Mouse (Mus musculus) inflammation-experienced regulatory T-cells, adult 16 weeks (primary cell): ENCODE results near the gene Olfr1243. TPM values are rescaled to one million over a fixed set of nuclear protein-coding genes. Genes with fewer than 3 reads are reported as not detected.

Source experiments
- polyA plus RNA-seq: library from polyadenylated mRNA; unstranded; fragments of 100-300 nt; shearing (Covaris generic); gene quantifications from one replicate; pipeline ENCODE4 v1.2.1, GENCODE M21; 2017

Olfr1243 gene
- polyA plus RNA-seq, result not detected

GRCm38 (mm10) chr2:89531387-89531786, at the start of gene Olfr1243:
TSS of gene Olfr1243 (minus strand) at chr2:89531487.

GRCm38 (mm10) chr2:89578347-89578746, 47.1 kb upstream of the Olfr1243 start, which contains the start of gene Olfr1245:
TSS of gene Olfr1245 (minus strand) at chr2:89578447.

GRCm38 (mm10) chr2:89498235-89498634, 33.1 kb downstream of the Olfr1243 start, which contains the start of gene Olfr1242:
TSS of gene Olfr1242 (minus strand) at chr2:89498335.

GRCm38 (mm10) chr2:89487026-89487425, 44.3 kb downstream of the Olfr1243 start, which contains the start of gene Olfr1241:
TSS of gene Olfr1241 (minus strand) at chr2:89487126.

Other genes starting within 250 kb of the Olfr1243 start
- gene Olfr1229, start 243.5 kb downstream of the Olfr1243 start, polyA plus RNA-seq, result not detected
- not detected for gene Olfr1230, start 234.2 kb downstream of the Olfr1243 start, polyA plus RNA-seq
- not detected for gene Olfr1231, start 224.4 kb downstream of the Olfr1243 start, polyA plus RNA-seq
- gene Olfr1232, start 201.8 kb downstream of the Olfr1243 start, polyA plus RNA-seq, result not detected
- gene Olfr1233, start 189.1 kb downstream of the Olfr1243 start, polyA plus RNA-seq, result not detected
- not detected for gene Olfr1234, start 166.6 kb downstream of the Olfr1243 start, polyA plus RNA-seq
- gene Olfr1238, start 121.8 kb downstream of the Olfr1243 start, polyA plus RNA-seq, result not detected
- not detected for gene Olfr1239, start 111.1 kb downstream of the Olfr1243 start, polyA plus RNA-seq
- gene Olfr1240, start 88.5 kb downstream of the Olfr1243 start, polyA plus RNA-seq, result not detected
- gene Olfr1241, start 44.4 kb downstream of the Olfr1243 start, polyA plus RNA-seq, result not detected
- not detected for gene Olfr1242, start 33.2 kb downstream of the Olfr1243 start, polyA plus RNA-seq
- not detected for gene Olfr1245, start 47.0 kb upstream of the Olfr1243 start, polyA plus RNA-seq
- not detected for gene Olfr1246, start 61.7 kb upstream of the Olfr1243 start, polyA plus RNA-seq
- gene Olfr1247, start 82.6 kb upstream of the Olfr1243 start, polyA plus RNA-seq, result not detected
- not detected for gene Olfr1248, start 86.8 kb upstream of the Olfr1243 start, polyA plus RNA-seq
- not detected for gene Olfr1249, start 103.5 kb upstream of the Olfr1243 start, polyA plus RNA-seq
- gene Olfr1250, start 130.0 kb upstream of the Olfr1243 start, polyA plus RNA-seq, result not detected
- gene Olfr1251, start 140.4 kb upstream of the Olfr1243 start, polyA plus RNA-seq, result not detected
- gene Olfr1252, start 193.5 kb upstream of the Olfr1243 start, polyA plus RNA-seq, result not detected
- not detected for gene Olfr1253, start 225.6 kb upstream of the Olfr1243 start, polyA plus RNA-seq